Mouse (Mus musculus): ENCODE measurements at regions not wholly inside any gene's neighbourhood (a gene's known extent, or its start where the extent isn't known, plus 50 kb on each side); places are given as distances from the start of the nearest gene placed in this dataset.

DNA sequence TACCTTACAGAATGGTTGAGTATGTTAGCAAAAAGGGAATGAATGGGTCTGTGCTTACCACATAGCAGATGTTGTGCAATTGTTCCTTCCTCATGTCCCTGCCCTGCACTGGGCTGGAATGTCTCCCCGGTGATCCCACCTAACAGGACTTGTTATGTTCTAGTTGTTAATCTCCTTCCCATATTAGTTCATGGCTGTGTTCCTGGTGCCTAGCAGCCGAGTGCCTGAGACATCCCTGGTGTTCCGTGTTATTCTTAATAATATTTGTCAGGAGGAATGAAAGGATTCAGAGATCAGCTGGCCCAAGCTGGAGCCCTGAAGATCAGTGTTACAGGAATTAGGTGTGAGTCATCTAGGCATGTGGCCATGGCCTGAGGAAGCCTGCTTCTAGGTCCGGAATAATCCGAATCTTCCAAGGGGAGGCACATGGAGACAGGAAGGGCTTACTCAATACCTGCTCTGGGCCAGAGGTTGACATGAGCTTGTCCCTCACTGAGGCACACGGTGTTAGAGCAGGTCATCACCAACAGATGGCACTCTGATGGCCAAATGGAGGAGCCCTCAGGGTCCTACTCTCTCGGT lies 171.2 kb downstream of the 4933412E24Rik start:
- no peak for TF ChIP-seq POLR2A (IDR thresholded peaks at IDR 0.05; ENCODE audit: insufficient read depth, low read length)
- no peak for TF ChIP-seq EP300 (IDR thresholded peaks at IDR 0.05; ENCODE audit: insufficient read depth, low read depth, low read length)
- no peak for TF ChIP-seq CTCF (IDR thresholded peaks at IDR 0.05; ENCODE audit: low read depth, low read length)

All from ES-Bruce4 (cell line).